Mouse (Mus musculus) limb, embryonic 13.5 days (tissue): ENCODE data around the gene Cldn24. TPM values are rescaled to one million over a fixed set of nuclear protein-coding genes. Genes with fewer than 3 reads are reported as not detected.
"Not testable (repeated sequence)": the region's sequence is repeated elsewhere in the genome, so short reads cannot be mapped to it uniquely, and the experiment has no call there.

Experiments used
- ATAC-seq: fragments of 200-750 bp; cut with Nextera tagmentation; 2 replicates; pipeline ENCODE4 v1.8.0; 2017; ENCODE audit warnings: low read depth, moderate number of reproducible peaks, moderate TSS enrichment; ENCODE audit not compliant: low FRiP score
- H3K27ac ChIP-seq: fragments of 300-500 bp; sonication (generic); 2 replicates; pipeline ENCODE4 v1.5.1; 2015; ENCODE audit warnings: inconsistent platforms, mild to moderate bottlenecking, moderate library complexity
- H3K27me3 ChIP-seq: fragments of 300-500 bp; sonication (generic); 2 replicates; pipeline ENCODE4 v1.6.1; 2015; ENCODE audit warnings: mild to moderate bottlenecking, inconsistent platforms
- H3K36me3 ChIP-seq: fragments of 300-500 bp; sonication (generic); 2 replicates; pipeline ENCODE4 v1.6.1; 2015; ENCODE audit warnings: inconsistent platforms, mild to moderate bottlenecking, moderate library complexity
- H3K4me1 ChIP-seq: fragments of 300-500 bp; sonication (generic); 2 replicates; pipeline ENCODE4 v1.6.1; 2015; ENCODE audit warnings: inconsistent platforms
- H3K4me2 ChIP-seq: fragments of 300-500 bp; sonication (generic); replicated peaks from 2 replicates; pipeline ENCODE4 v1.6.1; 2015; ENCODE audit warnings: inconsistent platforms, mild to moderate bottlenecking, moderate library complexity
- H3K4me3 ChIP-seq: fragments of 300-500 bp; sonication (generic); 2 replicates; pipeline ENCODE4 v1.5.1; 2015; ENCODE audit warnings: moderate library complexity, mild to moderate bottlenecking, inconsistent platforms
- H3K9ac ChIP-seq: fragments of 300-500 bp; sonication (generic); 2 replicates; pipeline ENCODE4 v1.6.1; 2015; ENCODE audit warnings: mild to moderate bottlenecking, inconsistent platforms
- H3K9me3 ChIP-seq: fragments of 300-500 bp; sonication (generic); 2 replicates; pipeline ENCODE4 v1.6.1; 2016; ENCODE audit warnings: inconsistent platforms
- WGBS: fragments of 180-500 bp; shearing (Covaris S2); methylation state at CpG from one replicate; pipeline ENCODE4 v1.1.7; 2015; 5-methylcytosine and 5-hydroxymethylcytosine counted together
- polyA plus RNA-seq: library from polyadenylated mRNA; unstranded; fragments of >200 nt; fragmentation: Nextera tagmentation; extraction: Ambion mirVana; gene quantifications from 2 replicates; pipeline ENCODE4 v1.2.1, GENCODE M21; 2015

Gene Cldn24
- polyA plus RNA-seq, 1 experiment from 2014 or later = not detected

GRCm38 (mm10) chr8:47804262-47804661, 17.7 kb upstream of the Cldn24 start:
- 83% methylated on average over 1 of the region's 1 CpGs for WGBS
- no peak overlapping the region for H3K4me3 ChIP-seq
- no peaks in the 10 kb centered on the region for H3K4me1 ChIP-seq
- no peak overlapping the region for H3K4me2 ChIP-seq
- no peaks in the 10 kb centered on the region for H3K36me3 ChIP-seq
- H3K9me3 ChIP-seq = no peaks in the 10 kb centered on the region
- ATAC-seq = no peak
- H3K27me3 ChIP-seq = no peaks in the 10 kb centered on the region
- no peak overlapping the region for H3K9ac ChIP-seq
- no peak overlapping the region for H3K27ac ChIP-seq

- Histone ChIP-seq H3K9ac (no peak overlapping the region), H3K36me3 (no peaks in the 10 kb centered on the region), H3K4me1 (peaks cover 6% of the 10 kb centered on the region; the same call in 1 of the 2 replicates), H3K4me2 (no peak overlapping the region), H3K27me3 (no peaks in the 10 kb centered on the region), H3K9me3 (no peaks in the 10 kb centered on the region), H3K4me3 (no peak overlapping the region), H3K27ac (no peak overlapping the region)
- no peak for ATAC-seq
- WGBS = 85% methylated on average over 14 of the region's 14 CpGs
Observed at GRCm38 (mm10) chr8:47809970-47810665, 11.8 kb upstream of the Cldn24 start.

- Histone ChIP-seq H3K36me3 (no peaks in the 10 kb centered on the region), H3K4me1 (peaks cover 6% of the 10 kb centered on the region; the same call in 1 of the 2 replicates), H3K4me2 (no peak overlapping the region), H3K4me3 (no peak overlapping the region), H3K27me3 (no peaks in the 10 kb centered on the region), H3K9me3 (no peaks in the 10 kb centered on the region), H3K9ac (no peak overlapping the region), H3K27ac (no peak overlapping the region)
- 80% methylated on average over 7 of the region's 7 CpGs for WGBS
- no peak for ATAC-seq
Observed at GRCm38 (mm10) chr8:47810666-47811015, 11.3 kb upstream of the Cldn24 start.

GRCm38 (mm10) chr8:47811221-47811620, 10.7 kb upstream of the Cldn24 start:
- H3K4me2 ChIP-seq = no peak overlapping the region
- H3K36me3 ChIP-seq = no peaks in the 10 kb centered on the region
- peaks cover 6% of the 10 kb centered on the region; the same call in 1 of the 2 replicates for H3K4me1 ChIP-seq
- H3K4me3 ChIP-seq = no peak overlapping the region
- no peaks in the 10 kb centered on the region for H3K27me3 ChIP-seq
- H3K27ac ChIP-seq = no peak overlapping the region
- no peak overlapping the region for H3K9ac ChIP-seq
- 65% methylated on average over 12 of the region's 12 CpGs for WGBS
- ATAC-seq = no peak
- no peaks in the 10 kb centered on the region for H3K9me3 ChIP-seq

GRCm38 (mm10) chr8:47819034-47819433, 2.9 kb upstream of the Cldn24 start:
- Histone ChIP-seq H3K4me3 (no peak overlapping the region), H3K27ac (no peak overlapping the region), H3K9me3 (no peaks in the 10 kb centered on the region), H3K36me3 (no peaks in the 10 kb centered on the region), H3K4me2 (no peak overlapping the region), H3K9ac (no peak overlapping the region), H3K27me3 (no peaks in the 10 kb centered on the region), H3K4me1 (0 out of 2 replicates have a peak, but pooled peaks cover 5% of the 10 kb centered on the region)
- 90% methylated on average over 8 of the region's 8 CpGs for WGBS
- ATAC-seq = no peak

- H3K4me3 ChIP-seq = no peak overlapping the region
- H3K9me3 ChIP-seq = no peaks in the 10 kb centered on the region
- H3K36me3 ChIP-seq = no peaks in the 10 kb centered on the region
- no peak overlapping the region for H3K27ac ChIP-seq
- no peak for ATAC-seq
- H3K4me1 ChIP-seq = 0 out of 2 replicates have a peak, but pooled peaks cover 13% of the 10 kb centered on the region
- H3K4me2 ChIP-seq = no peak overlapping the region
- H3K27me3 ChIP-seq = no peaks in the 10 kb centered on the region
- H3K9ac ChIP-seq = no peak overlapping the region
- 84% methylated on average over 20 of the region's 20 CpGs for WGBS
Observed at GRCm38 (mm10) chr8:47820914-47821772, 800 bp upstream of the Cldn24 start.

GRCm38 (mm10) chr8:47822541-47822940, 598 bp downstream of the Cldn24 start:
- H3K36me3 ChIP-seq, ATAC-seq, H3K27ac ChIP-seq, H3K27me3 ChIP-seq, H3K4me2 ChIP-seq, H3K4me3 ChIP-seq, H3K9me3 ChIP-seq, H3K9ac ChIP-seq: not testable (repeated sequence)
- 0 out of 2 replicates have a peak, but pooled peaks cover 13% of the 10 kb centered on the region for H3K4me1 ChIP-seq
- WGBS = 70% methylated on average over 7 of the region's 9 CpGs

GRCm38 (mm10) chr8:47823777-47824176, 1.8 kb downstream of the Cldn24 start:
- no peak overlapping the region for H3K4me3 ChIP-seq
- no peak for ATAC-seq

GRCm38 (mm10) chr8:47824182-47824581, 2.2 kb downstream of the Cldn24 start, which contains the start of gene Cldn22:
Gene Cldn22, plus strand, starts transcription at chr8:47824482.
- Histone ChIP-seq H3K27ac (no peak within 1 kb of the TSS), H3K4me2 (no peak within 1 kb of the TSS), H3K4me1 (0 out of 2 replicates have a peak, but pooled peaks cover 13% of the 10 kb centered on the region), H3K9me3 (no peaks in the 10 kb centered on the region), H3K4me3 (no peak within 1 kb of the TSS), H3K27me3 (no peaks in the 10 kb centered on the region), H3K36me3 (peaks cover 15% of the 10 kb centered on the region), H3K9ac (no peak within 1 kb of the TSS)
- 78% methylated on average over 13 of the region's 13 CpGs for WGBS
- ATAC-seq = no peak

More at GRCm38 (mm10) chr8:47823777-47824176, 1.8 kb downstream of the Cldn24 start:
- H3K9me3 ChIP-seq = no peaks in the 10 kb centered on the region
- no peak overlapping the region for H3K4me2 ChIP-seq
- peaks cover 10% of the 10 kb centered on the region for H3K36me3 ChIP-seq
- 65% methylated on average over 10 of the region's 10 CpGs for WGBS
- no peak overlapping the region for H3K27ac ChIP-seq
- 0 out of 2 replicates have a peak, but pooled peaks cover 13% of the 10 kb centered on the region for H3K4me1 ChIP-seq
- H3K9ac ChIP-seq = no peak overlapping the region
- H3K27me3 ChIP-seq = no peaks in the 10 kb centered on the region

GRCm38 (mm10) chr8:47825596-47825995, 3.7 kb downstream of the Cldn24 start:
- H3K36me3 ChIP-seq = peaks cover 29% of the 10 kb centered on the region
- no peaks in the 10 kb centered on the region for H3K9me3 ChIP-seq
- H3K4me2 ChIP-seq = no peak overlapping the region
- H3K27ac ChIP-seq = no peak overlapping the region
- ATAC-seq = no peak
- H3K4me1 ChIP-seq = 0 out of 2 replicates have a peak, but pooled peaks cover 13% of the 10 kb centered on the region
- H3K4me3 ChIP-seq = no peak overlapping the region
- 66% methylated on average over 5 of the region's 5 CpGs for WGBS
- H3K27me3 ChIP-seq = no peaks in the 10 kb centered on the region
- H3K9ac ChIP-seq = no peak overlapping the region

GRCm38 (mm10) chr8:47826911-47827310, 5.0 kb downstream of the Cldn24 start:
- 0 out of 2 replicates have a peak, but pooled peaks cover 13% of the 10 kb centered on the region for H3K4me1 ChIP-seq
- 81% methylated on average over 9 of the region's 9 CpGs for WGBS
- no peak overlapping the region for H3K4me3 ChIP-seq
- no peaks in the 10 kb centered on the region for H3K9me3 ChIP-seq
- ATAC-seq = no peak
- H3K27me3 ChIP-seq = no peaks in the 10 kb centered on the region
- no peak overlapping the region for H3K4me2 ChIP-seq
- H3K36me3 ChIP-seq = peaks cover 40% of the 10 kb centered on the region
- no peak overlapping the region for H3K9ac ChIP-seq
- H3K27ac ChIP-seq = no peak overlapping the region

GRCm38 (mm10) chr8:47832616-47833015, 10.7 kb downstream of the Cldn24 start:
- Histone ChIP-seq H3K9me3 (no peaks in the 10 kb centered on the region), H3K36me3 (peaks cover 57% of the 10 kb centered on the region), H3K27me3 (no peaks in the 10 kb centered on the region), H3K27ac (no peak overlapping the region), H3K4me2 (no peak overlapping the region), H3K4me1 (peaks cover 18% of the 10 kb centered on the region), H3K9ac (no peak overlapping the region), H3K4me3 (no peak overlapping the region)
- WGBS = 80% methylated on average over 6 of the region's 6 CpGs
- ATAC-seq = no peak
